Mouse (Mus musculus) forebrain, embryonic 12.5 days (tissue): ENCODE measurements around the gene Cul1. TPM values are rescaled to one million over a fixed set of nuclear protein-coding genes. Genes with fewer than 3 reads are reported as not detected.
"Not testable (repeated sequence)": the region's sequence is repeated elsewhere in the genome, so short reads cannot be mapped to it uniquely, and the experiment has no call there.

Source experiments
- ATAC-seq: fragments of 200-750 bp; cut with Nextera tagmentation; 2 replicates; pipeline ENCODE4 v1.8.0; 2017; ENCODE audit warnings: moderate TSS enrichment; ENCODE audit not compliant: low FRiP score
- H3K27ac ChIP-seq: fragments of 300-500 bp; sonication (generic); 2 replicates; pipeline ENCODE4 v1.5.1; 2016; ENCODE audit warnings: mild to moderate bottlenecking
- H3K27me3 ChIP-seq: fragments of 300-500 bp; sonication (generic); 2 replicates; pipeline ENCODE4 v1.6.1; 2016; ENCODE audit warnings: mild to moderate bottlenecking
- H3K36me3 ChIP-seq: fragments of 300-500 bp; sonication (generic); replicated peaks from 2 replicates; pipeline ENCODE4 v1.6.1; 2016; ENCODE audit warnings: mild to moderate bottlenecking
- H3K4me1 ChIP-seq: fragments of 300-500 bp; sonication (generic); 2 replicates; pipeline ENCODE4 v1.6.1; 2016
- H3K4me2 ChIP-seq: fragments of 300-500 bp; sonication (generic); 2 replicates; pipeline ENCODE4 v1.6.1; 2016; ENCODE audit warnings: mild to moderate bottlenecking, moderate library complexity
- H3K4me3 ChIP-seq: fragments of 300-500 bp; sonication (generic); replicated peaks from 2 replicates; pipeline ENCODE4 v1.5.1; 2016; ENCODE audit warnings: mild to moderate bottlenecking
- H3K9ac ChIP-seq: fragments of 300-500 bp; sonication (generic); 2 replicates; pipeline ENCODE4 v1.6.1; 2016; ENCODE audit warnings: mild to moderate bottlenecking
- H3K9me3 ChIP-seq: fragments of 300-500 bp; sonication (generic); 2 replicates; pipeline ENCODE4 v1.6.1; 2016
- WGBS: fragments of 180-500 bp; shearing (Covaris S2); methylation state at CpG from one replicate; pipeline ENCODE4 v1.1.7; 2016; 5-methylcytosine and 5-hydroxymethylcytosine counted together
- polyA plus RNA-seq: library from polyadenylated mRNA; unstranded; fragments of >200 nt; fragmentation: Nextera tagmentation; extraction: Ambion mirVana; gene quantifications from 2 replicates; pipeline ENCODE4 v1.2.1, GENCODE M21; 2016

Gene Cul1
- 213 and 214 TPM in 2 replicates for polyA plus RNA-seq

- H3K36me3 ChIP-seq = no peaks in the 10 kb centered on the region
- WGBS = 34% methylated on average over 2 of the region's 2 CpGs
- no peaks in the 10 kb centered on the region for H3K9me3 ChIP-seq
- H3K9ac ChIP-seq = peak within 1 kb of the TSS; percentile 99
- H3K27me3 ChIP-seq = no peaks in the 10 kb centered on the region
- H3K4me1 ChIP-seq = peaks cover 26% of the 10 kb centered on the region
- no peak for ATAC-seq
- peak within 1 kb of the TSS; percentile 99 for H3K4me3 ChIP-seq
- peak within 1 kb of the TSS; percentile 99 for H3K27ac ChIP-seq
- peak within 1 kb of the TSS; percentile 69 for H3K4me2 ChIP-seq
These were observed at the start of gene Cul1 for GRCm38 (mm10) chr6:47453098-47453497. Gene Cul1 (plus strand): TSS chr6:47453398.

GRCm38 (mm10) chr6:47404419-47405382 is 48.5 kb upstream of the Cul1 start:
- 88% methylated on average over 11 of the region's 11 CpGs for WGBS
- Histone ChIP-seq H3K36me3 (no peaks in the 10 kb centered on the region), H3K9me3 (no peaks in the 10 kb centered on the region), H3K4me2 (no peak overlapping the region), H3K9ac (no peak overlapping the region), H3K4me3 (no peak overlapping the region), H3K27me3 (no peaks in the 10 kb centered on the region), H3K27ac (no peak overlapping the region), H3K4me1 (no peaks in the 10 kb centered on the region)
- ATAC-seq = no peak

- no peak overlapping the region for H3K4me2 ChIP-seq
- no peaks in the 10 kb centered on the region for H3K4me1 ChIP-seq
- no peak for ATAC-seq
- no peaks in the 10 kb centered on the region for H3K9me3 ChIP-seq
- WGBS = 35% methylated on average over 4 of the region's 4 CpGs
- H3K36me3 ChIP-seq = no peaks in the 10 kb centered on the region
- no peaks in the 10 kb centered on the region for H3K27me3 ChIP-seq
- no peak overlapping the region for H3K27ac ChIP-seq
- no peak overlapping the region for H3K4me3 ChIP-seq
- H3K9ac ChIP-seq = no peak overlapping the region
These were observed 40.2 kb upstream of the Cul1 start for GRCm38 (mm10) chr6:47412886-47413606.

- 35% methylated on average over 2 of the region's 2 CpGs for WGBS
- Histone ChIP-seq H3K4me3 (no peak overlapping the region), H3K9ac (no peak overlapping the region), H3K36me3 (no peaks in the 10 kb centered on the region), H3K27me3 (no peaks in the 10 kb centered on the region), H3K27ac (no peak overlapping the region), H3K9me3 (no peaks in the 10 kb centered on the region), H3K4me2 (no peak overlapping the region), H3K4me1 (no peaks in the 10 kb centered on the region)
- ATAC-seq = no peak
These were observed 39.5 kb upstream of the Cul1 start for GRCm38 (mm10) chr6:47413656-47414055.

GRCm38 (mm10) chr6:47418691-47419090 is 34.5 kb upstream of the Cul1 start:
- Histone ChIP-seq H3K27ac (no peak overlapping the region), H3K36me3 (no peaks in the 10 kb centered on the region), H3K9ac (no peak overlapping the region), H3K9me3 (no peaks in the 10 kb centered on the region), H3K27me3 (no peaks in the 10 kb centered on the region), H3K4me1 (no peaks in the 10 kb centered on the region), H3K4me3 (no peak overlapping the region), H3K4me2 (no peak overlapping the region)
- WGBS = 74% methylated on average over 3 of the region's 3 CpGs
- no peak for ATAC-seq

- H3K9me3 ChIP-seq = no peaks in the 10 kb centered on the region
- ATAC-seq = no peak
- no peaks in the 10 kb centered on the region for H3K4me1 ChIP-seq
- H3K9ac ChIP-seq = no peak overlapping the region
- H3K36me3 ChIP-seq = no peaks in the 10 kb centered on the region
- no peak overlapping the region for H3K4me2 ChIP-seq
- H3K4me3 ChIP-seq = no peak overlapping the region
- H3K27me3 ChIP-seq = no peaks in the 10 kb centered on the region
- no peak overlapping the region for H3K27ac ChIP-seq
These were observed 33.0 kb upstream of the Cul1 start for GRCm38 (mm10) chr6:47420156-47420555.

GRCm38 (mm10) chr6:47421221-47421620 is 32.0 kb upstream of the Cul1 start:
- 80% methylated on average over 1 of the region's 1 CpGs for WGBS
- no peak for ATAC-seq
- Histone ChIP-seq H3K36me3 (no peaks in the 10 kb centered on the region), H3K9ac (no peak overlapping the region), H3K27me3 (no peaks in the 10 kb centered on the region), H3K27ac (no peak overlapping the region), H3K4me1 (no peaks in the 10 kb centered on the region), H3K9me3 (no peaks in the 10 kb centered on the region), H3K4me2 (no peak overlapping the region), H3K4me3 (no peak overlapping the region)

- no peak overlapping the region for H3K9ac ChIP-seq
- H3K27me3 ChIP-seq = no peaks in the 10 kb centered on the region
These were observed 27.1 kb upstream of the Cul1 start for GRCm38 (mm10) chr6:47426136-47426535.

GRCm38 (mm10) chr6:47426556-47426955 is 26.6 kb upstream of the Cul1 start:
- 90% methylated on average over 4 of the region's 4 CpGs for whole genome bisulfite sequencing
- not testable (repeated sequence) for H3K4me3 ChIP-seq, H3K27me3 ChIP-seq, ATAC-seq, H3K36me3 ChIP-seq, H3K27ac ChIP-seq, H3K9me3 ChIP-seq, H3K4me2 ChIP-seq, H3K4me1 ChIP-seq, H3K9ac ChIP-seq

More at GRCm38 (mm10) chr6:47426136-47426535, 27.1 kb upstream of the Cul1 start:
- H3K27ac ChIP-seq = no peak overlapping the region
- no peaks in the 10 kb centered on the region for H3K4me1 ChIP-seq
- H3K9me3 ChIP-seq = no peaks in the 10 kb centered on the region
- no peak overlapping the region for H3K4me2 ChIP-seq
- 70% methylated on average over 1 of the region's 1 CpGs for WGBS
- ATAC-seq = no peak
- no peaks in the 10 kb centered on the region for H3K36me3 ChIP-seq
- H3K4me3 ChIP-seq = no peak overlapping the region

GRCm38 (mm10) chr6:47432795-47433194 is 20.4 kb upstream of the Cul1 start:
- H3K9me3 ChIP-seq, H3K36me3 ChIP-seq, ATAC-seq, H3K27ac ChIP-seq, H3K4me2 ChIP-seq, H3K9ac ChIP-seq, H3K27me3 ChIP-seq, H3K4me1 ChIP-seq, H3K4me3 ChIP-seq: not testable (repeated sequence)
- 93% methylated on average over 12 of the region's 12 CpGs for WGBS

GRCm38 (mm10) chr6:47440080-47440479 is 13.1 kb upstream of the Cul1 start:
- 86% methylated on average over 2 of the region's 2 CpGs for WGBS
- Histone ChIP-seq H3K4me2 (no peak overlapping the region), H3K36me3 (no peaks in the 10 kb centered on the region), H3K27me3 (no peaks in the 10 kb centered on the region), H3K4me1 (no peaks in the 10 kb centered on the region), H3K4me3 (no peak overlapping the region), H3K9me3 (no peaks in the 10 kb centered on the region), H3K9ac (no peak overlapping the region), H3K27ac (no peak overlapping the region)
- no peak for ATAC-seq

- WGBS = 86% methylated on average over 1 of the region's 1 CpGs
- no peak for ATAC-seq
These were observed 5.5 kb upstream of the Cul1 start for GRCm38 (mm10) chr6:47447658-47448057.

More at GRCm38 (mm10) chr6:47447658-47448057, 5.5 kb upstream of the Cul1 start:
- Histone ChIP-seq H3K9me3 (no peaks in the 10 kb centered on the region), H3K27me3 (no peaks in the 10 kb centered on the region), H3K9ac (no peak overlapping the region), H3K4me1 (no peaks in the 10 kb centered on the region), H3K27ac (no peak overlapping the region), H3K4me2 (no peak overlapping the region), H3K36me3 (no peaks in the 10 kb centered on the region), H3K4me3 (no peak overlapping the region)
